Mouse (Mus musculus): ENCODE measurements around the gene Olfr547. TPM values are rescaled to one million over a fixed set of nuclear protein-coding genes. Genes with fewer than 3 reads are reported as not detected.

Olfr547 gene
- polyA plus RNA-seq, 1 experiment from 2014 or later = not detected

DNA sequence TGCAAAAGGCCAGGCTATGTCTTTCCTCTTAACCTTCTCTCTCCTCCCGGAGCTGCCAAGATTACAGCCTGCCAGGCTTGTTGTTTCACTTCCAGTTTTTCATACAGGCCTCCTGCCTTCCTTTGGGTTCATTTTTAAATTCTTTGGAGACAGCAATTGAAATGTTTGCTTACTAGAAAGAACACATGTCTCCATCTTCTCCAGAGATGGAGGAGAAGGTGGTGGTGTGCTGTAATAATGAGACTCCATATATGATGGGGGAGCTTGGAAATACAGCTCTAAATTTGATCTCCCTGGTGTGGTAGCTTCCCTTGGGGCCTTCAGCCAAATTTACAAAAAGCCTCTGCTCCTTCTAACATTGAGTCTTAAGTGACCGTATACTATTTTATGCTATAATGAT, 6.0 kb downstream of the Olfr547 start, which contains the start of gene Olfr548-ps1:
Olfr548-ps1 (plus strand) TSS at position 301 of the 400 bp plus-strand sequence.
- DNase-seq (ENCODE audit: low spot score) = no peak
- Histone ChIP-seq H3K9ac (ENCODE audit: low read depth, low read length) (no peak within 1 kb of the TSS), H3K27ac (ENCODE audit: low read depth, low read length) (no peak within 1 kb of the TSS), H3K9me3 (ENCODE audit: control insufficient read depth, low read length) (no peaks in the 10 kb centered on the region), H3K27me3 (replicated peaks; ENCODE audit: control insufficient read depth, insufficient read depth, low read length) (no peaks in the 10 kb centered on the region), H3K4me1 (replicated peaks; ENCODE audit: control insufficient read depth, insufficient read depth, low read length) (no peaks in the 10 kb centered on the region), H3K4me3 (ENCODE audit: low read depth, low read length) (no peak within 1 kb of the TSS), H3K4me2 (no peak within 1 kb of the TSS), H3K36me3 (ENCODE audit: control insufficient read depth, insufficient read depth, low read length) (no peaks in the 10 kb centered on the region)
- no peak for ATAC-seq (replicated peaks; ENCODE audit: low FRiP score)
- WGBS = 72% methylated on average over 2 of the region's 2 CpGs

GRCm38 (mm10) chr7:102541251-102541650, 6.7 kb downstream of the Olfr547 start:
- Histone ChIP-seq H3K9ac (ENCODE audit: low read depth, low read length) (no peak overlapping the region), H3K9me3 (ENCODE audit: control insufficient read depth, low read length) (no peaks in the 10 kb centered on the region), H3K27ac (ENCODE audit: low read depth, low read length) (no peak overlapping the region), H3K4me3 (ENCODE audit: low read depth, low read length) (no peak overlapping the region), H3K27me3 (replicated peaks; ENCODE audit: control insufficient read depth, insufficient read depth, low read length) (no peaks in the 10 kb centered on the region), H3K4me1 (replicated peaks; ENCODE audit: control insufficient read depth, insufficient read depth, low read length) (no peaks in the 10 kb centered on the region), H3K36me3 (ENCODE audit: control insufficient read depth, insufficient read depth, low read length) (no peaks in the 10 kb centered on the region), H3K4me2 (no peak overlapping the region)
- 47% methylated on average over 3 of the region's 3 CpGs for WGBS
- DNase-seq (ENCODE audit: low spot score) (no peak), ATAC-seq (replicated peaks; ENCODE audit: low FRiP score) (no peak)

DNA sequence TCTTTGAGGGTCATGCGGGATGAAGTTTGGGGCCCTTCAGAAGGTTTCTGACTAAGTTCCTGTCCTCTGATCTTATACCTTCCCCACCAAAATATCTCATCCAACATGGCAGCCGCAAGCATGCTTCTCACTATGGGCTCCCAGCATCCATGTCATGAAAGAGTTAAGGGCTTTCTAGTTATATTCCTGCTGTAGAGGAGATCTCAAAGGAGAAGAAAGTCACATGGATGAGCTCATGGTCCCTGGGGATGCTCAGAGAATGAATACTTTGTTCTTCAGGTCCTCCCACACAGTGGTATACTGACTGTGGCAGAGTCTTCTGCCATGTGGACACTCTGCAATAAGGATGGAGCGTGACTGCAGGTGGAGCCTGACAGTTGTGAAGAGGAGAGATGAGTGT, 15.0 kb downstream of the Olfr547 start, which contains the start of gene Olfr549:
Olfr549 (plus strand) TSS at position 301 of the 400 bp plus-strand sequence.
- H3K9ac ChIP-seq (ENCODE audit: low read depth, low read length) = no peak within 1 kb of the TSS
- H3K27me3 ChIP-seq (replicated peaks; ENCODE audit: control insufficient read depth, insufficient read depth, low read length) = no peaks in the 10 kb centered on the region
- no peaks in the 10 kb centered on the region for H3K4me1 ChIP-seq (replicated peaks; ENCODE audit: control insufficient read depth, insufficient read depth, low read length)
- no peaks in the 10 kb centered on the region for H3K9me3 ChIP-seq (ENCODE audit: control insufficient read depth, low read length)
- no peak within 1 kb of the TSS for H3K27ac ChIP-seq (ENCODE audit: low read depth, low read length)
- 83% methylated on average over 3 of the region's 3 CpGs for WGBS
- H3K4me2 ChIP-seq = no peak within 1 kb of the TSS
- no peaks in the 10 kb centered on the region for H3K36me3 ChIP-seq (ENCODE audit: control insufficient read depth, insufficient read depth, low read length)
- ATAC-seq (replicated peaks; ENCODE audit: low FRiP score) (no peak), DNase-seq (ENCODE audit: low spot score) (no peak)
- no peak within 1 kb of the TSS for H3K4me3 ChIP-seq (ENCODE audit: low read depth, low read length)

GRCm38 (mm10) chr7:102553279-102553678, 18.7 kb downstream of the Olfr547 start:
- no peaks in the 10 kb centered on the region for H3K36me3 ChIP-seq (ENCODE audit: control insufficient read depth, insufficient read depth, low read length)
- 76% methylated on average over 3 of the region's 3 CpGs for WGBS
- DNase-seq (ENCODE audit: low spot score) (no peak), ATAC-seq (replicated peaks; ENCODE audit: low FRiP score) (no peak)
- H3K4me3 ChIP-seq (ENCODE audit: low read depth, low read length) = no peak overlapping the region
- no peaks in the 10 kb centered on the region for H3K9me3 ChIP-seq (ENCODE audit: control insufficient read depth, low read length)
- H3K9ac ChIP-seq (ENCODE audit: low read depth, low read length) = no peak overlapping the region
- no peak overlapping the region for H3K4me2 ChIP-seq
- H3K27me3 ChIP-seq (replicated peaks; ENCODE audit: control insufficient read depth, insufficient read depth, low read length) = no peaks in the 10 kb centered on the region
- H3K4me1 ChIP-seq (replicated peaks; ENCODE audit: control insufficient read depth, insufficient read depth, low read length) = no peaks in the 10 kb centered on the region
- no peak overlapping the region for H3K27ac ChIP-seq (ENCODE audit: low read depth, low read length)

- H3K27ac ChIP-seq (ENCODE audit: low read depth, low read length) = no peak within 1 kb of the TSS
- peaks cover 7% of the 10 kb centered on the region for H3K4me1 ChIP-seq (replicated peaks; ENCODE audit: control insufficient read depth, insufficient read depth, low read length)
- WGBS = 18% methylated on average over 10 of the region's 10 CpGs
- DNase-seq (ENCODE audit: low spot score) = peak; percentile 76
- ATAC-seq (replicated peaks; ENCODE audit: low FRiP score) = peak; percentile 100
- H3K9me3 ChIP-seq (ENCODE audit: control insufficient read depth, low read length) = no peaks in the 10 kb centered on the region
- peak within 1 kb of the TSS; percentile 75 for H3K9ac ChIP-seq (ENCODE audit: low read depth, low read length)
- peak within 1 kb of the TSS; percentile 74 for H3K4me3 ChIP-seq (ENCODE audit: low read depth, low read length)
- no peaks in the 10 kb centered on the region for H3K36me3 ChIP-seq (ENCODE audit: control insufficient read depth, insufficient read depth, low read length)
- peak within 1 kb of the TSS; percentile 80 for H3K4me2 ChIP-seq
- H3K27me3 ChIP-seq (replicated peaks; ENCODE audit: control insufficient read depth, insufficient read depth, low read length) = no peaks in the 10 kb centered on the region
These were observed 30.7 kb downstream of the Olfr547 start, which contains the start of gene Trim21 for GRCm38 (mm10) chr7:102564999-102565997. Gene Trim21, minus strand, starts transcription at chr7:102565486.

DNA sequence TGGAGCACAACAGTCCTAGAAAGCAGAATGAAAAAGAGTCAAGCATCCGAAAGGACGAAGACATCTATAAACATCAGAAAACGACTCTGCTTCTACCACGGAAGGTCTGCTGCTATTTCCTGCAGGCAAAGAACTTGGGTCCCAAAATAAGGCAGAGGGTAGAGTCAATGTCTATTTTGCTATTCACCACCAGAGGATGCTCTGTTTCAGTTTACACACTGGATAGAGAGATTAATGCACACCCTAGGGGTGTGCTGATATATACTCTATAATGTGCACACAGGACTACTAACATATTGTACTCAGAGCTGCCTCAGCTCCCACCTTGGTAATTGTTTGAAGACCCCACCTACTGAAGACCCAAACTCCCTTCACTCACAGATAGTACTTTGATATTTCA, 31.7 kb downstream of the Olfr547 start:
- ATAC-seq (replicated peaks; ENCODE audit: low FRiP score) (no peak), DNase-seq (ENCODE audit: low spot score) (no peak)
- peaks cover 7% of the 10 kb centered on the region for H3K4me1 ChIP-seq (replicated peaks; ENCODE audit: control insufficient read depth, insufficient read depth, low read length)
- no peak overlapping the region for H3K4me3 ChIP-seq (ENCODE audit: low read depth, low read length)
- H3K4me2 ChIP-seq = no peak overlapping the region
- H3K9me3 ChIP-seq (ENCODE audit: control insufficient read depth, low read length) = no peaks in the 10 kb centered on the region
- no peaks in the 10 kb centered on the region for H3K27me3 ChIP-seq (replicated peaks; ENCODE audit: control insufficient read depth, insufficient read depth, low read length)
- WGBS = 84% methylated on average over 4 of the region's 4 CpGs
- H3K27ac ChIP-seq (ENCODE audit: low read depth, low read length) = no peak overlapping the region
- no peak overlapping the region for H3K9ac ChIP-seq (ENCODE audit: low read depth, low read length)
- no peaks in the 10 kb centered on the region for H3K36me3 ChIP-seq (ENCODE audit: control insufficient read depth, insufficient read depth, low read length)

DNA sequence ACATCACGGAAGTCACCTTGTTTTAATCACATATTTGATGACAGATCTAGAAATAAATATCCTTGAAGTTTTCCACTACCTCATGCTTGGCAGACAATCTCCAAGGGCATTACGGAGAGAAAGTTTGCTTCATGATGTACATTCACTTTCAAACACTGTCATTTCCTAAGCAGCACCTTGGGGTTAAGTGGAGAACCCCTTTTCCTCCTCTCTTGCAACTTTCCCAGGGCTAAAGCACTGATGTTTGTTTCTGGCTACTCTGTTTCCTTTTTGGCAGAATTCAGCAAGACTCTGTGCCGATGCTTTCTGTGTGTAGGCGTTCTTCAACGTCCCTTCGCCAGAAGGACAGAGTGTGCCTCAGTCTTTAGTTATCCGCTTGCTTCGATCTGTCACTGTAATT, 36.6 kb downstream of the Olfr547 start, which contains the start of gene Olfr550:
Olfr550 (plus strand) TSS at position 301 of the 400 bp plus-strand sequence.
- 87% methylated on average over 8 of the region's 8 CpGs for WGBS

DNA sequence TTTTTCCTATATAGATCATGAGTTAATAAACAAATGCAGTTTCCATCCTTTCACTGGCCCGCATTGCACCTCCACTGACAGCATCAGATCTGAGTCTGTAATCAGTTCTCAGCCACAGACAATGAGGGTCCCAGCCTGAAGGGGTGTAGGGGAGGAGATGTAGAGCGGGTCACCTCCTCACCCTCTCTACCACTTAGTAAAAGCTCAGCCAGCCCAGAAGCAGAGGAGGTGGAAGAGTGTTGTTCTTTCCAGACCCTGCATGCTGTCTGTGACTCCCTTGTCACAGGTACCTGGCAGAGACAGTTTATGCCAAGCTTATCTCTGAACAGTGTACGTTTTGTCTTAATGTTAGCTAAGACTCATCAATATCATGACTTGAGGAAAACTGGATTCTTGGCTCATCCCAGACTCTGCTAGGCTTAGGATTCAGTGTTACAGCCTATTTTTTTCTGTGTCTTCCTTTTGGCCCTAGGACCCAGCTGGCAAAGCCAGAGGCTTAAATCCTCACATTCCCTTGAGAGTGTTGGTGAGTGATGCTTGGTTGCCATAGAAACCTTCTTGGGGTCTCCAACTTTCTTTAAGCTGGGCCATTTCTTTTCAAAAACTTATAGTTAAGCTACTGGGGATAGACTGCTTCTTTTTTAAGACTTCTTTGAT, 38.8 kb downstream of the Olfr547 start:
- whole genome bisulfite sequencing = 71% methylated on average over 3 of the region's 3 CpGs
- Histone ChIP-seq H3K4me2 (no peak overlapping the region), H3K9me3 (ENCODE audit: control insufficient read depth, low read length) (no peaks in the 10 kb centered on the region), H3K27me3 (replicated peaks; ENCODE audit: control insufficient read depth, insufficient read depth, low read length) (no peaks in the 10 kb centered on the region), H3K4me1 (replicated peaks; ENCODE audit: control insufficient read depth, insufficient read depth, low read length) (no peaks in the 10 kb centered on the region), H3K36me3 (ENCODE audit: control insufficient read depth, insufficient read depth, low read length) (no peaks in the 10 kb centered on the region), H3K9ac (ENCODE audit: low read depth, low read length) (no peak overlapping the region), H3K4me3 (ENCODE audit: low read depth, low read length) (no peak overlapping the region), H3K27ac (ENCODE audit: low read depth, low read length) (no peak overlapping the region)
- no peak for ATAC-seq (replicated peaks; ENCODE audit: low FRiP score)
- no peak for DNase-seq (ENCODE audit: low spot score)

More for the DNA sequence above, 36.6 kb downstream of the Olfr547 start, which contains the start of gene Olfr550:
- H3K4me2 ChIP-seq = no peak within 1 kb of the TSS
- no peaks in the 10 kb centered on the region for H3K4me1 ChIP-seq (replicated peaks; ENCODE audit: control insufficient read depth, insufficient read depth, low read length)
- H3K36me3 ChIP-seq (ENCODE audit: control insufficient read depth, insufficient read depth, low read length) = no peaks in the 10 kb centered on the region
- H3K9me3 ChIP-seq (ENCODE audit: control insufficient read depth, low read length) = no peaks in the 10 kb centered on the region
- no peak within 1 kb of the TSS for H3K27ac ChIP-seq (ENCODE audit: low read depth, low read length)
- ATAC-seq (replicated peaks; ENCODE audit: low FRiP score) (no peak), DNase-seq (ENCODE audit: low spot score) (no peak)
- no peak within 1 kb of the TSS for H3K4me3 ChIP-seq (ENCODE audit: low read depth, low read length)
- no peak within 1 kb of the TSS for H3K9ac ChIP-seq (ENCODE audit: low read depth, low read length)
- H3K27me3 ChIP-seq (replicated peaks; ENCODE audit: control insufficient read depth, insufficient read depth, low read length) = no peaks in the 10 kb centered on the region
